Mouse (Mus musculus) testis, postnatal 14 days (tissue): ENCODE data around the gene Srgap1.

Experiments
- DNase-seq: peaks from one replicate; pipeline ENCODE4 v3.0.0; 2021; ENCODE audit warnings: low spot score

The Srgap1 gene

DNA sequence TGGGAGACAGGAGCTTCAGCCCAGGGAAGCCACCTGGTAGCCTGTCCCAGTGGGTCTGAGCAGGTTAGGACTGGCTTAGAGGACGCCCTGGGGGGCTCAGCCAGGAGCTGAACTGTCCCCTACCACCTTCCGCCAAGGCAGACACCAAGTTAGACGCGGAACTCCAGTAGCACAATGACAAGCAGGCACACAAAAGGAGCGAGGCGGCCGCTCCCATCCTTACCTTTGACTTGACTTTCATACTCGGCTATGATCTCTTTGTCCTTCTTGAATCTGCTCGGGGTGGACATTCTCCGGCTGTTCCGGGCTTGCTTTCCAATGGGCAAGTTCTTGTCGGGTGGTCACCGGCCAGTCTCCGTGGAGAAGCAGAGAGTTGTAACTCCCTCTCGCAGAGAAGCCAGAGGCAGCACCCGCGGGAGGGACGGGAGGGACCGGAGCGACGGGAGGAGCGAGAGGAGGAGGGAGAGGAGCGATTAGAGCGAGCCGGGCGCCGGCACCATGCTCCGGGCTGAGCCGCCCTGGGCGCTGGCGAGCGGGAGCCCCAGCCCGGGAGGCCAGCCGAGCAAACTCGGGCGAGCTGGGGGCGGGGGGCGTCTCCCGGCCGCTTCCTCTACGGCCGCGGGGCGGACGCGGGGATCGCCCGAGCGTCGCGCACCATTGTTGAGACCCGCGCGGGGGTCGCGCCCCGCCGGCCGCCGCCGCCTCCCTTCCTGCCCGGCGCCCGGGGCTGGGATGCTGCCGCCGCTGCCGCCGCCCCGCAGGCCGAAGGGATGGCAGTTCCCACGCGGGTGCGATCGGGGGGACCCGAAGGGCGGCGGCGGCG, at the start of gene Srgap1:
TSS of gene Srgap1 (minus strand) at position 412 of the 823 bp plus-strand sequence.
- DNase-seq: peak; percentile 38

GRCm38 (mm10) chr10:122096462-122096979, 49.4 kb upstream of the Srgap1 start:
- DNase-seq: no peak

DNA sequence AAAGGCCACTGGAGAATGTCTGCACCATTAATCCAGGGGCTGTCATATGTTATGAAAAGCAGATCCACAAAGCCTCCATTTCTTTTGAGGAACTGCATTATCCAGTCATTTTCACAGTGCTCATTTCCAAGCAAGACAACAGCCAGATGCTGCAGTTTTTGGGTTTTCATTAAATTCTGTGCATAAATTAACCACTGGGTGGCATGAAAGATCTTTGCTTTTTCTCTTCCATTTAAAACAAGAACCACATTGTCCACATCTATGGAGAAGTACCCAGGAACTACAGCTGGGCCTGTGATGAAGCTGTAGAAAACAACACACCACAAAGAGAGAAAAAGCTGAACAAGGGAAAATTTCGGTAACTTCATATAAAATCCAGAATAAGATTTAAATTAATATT, 43.4 kb upstream of the Srgap1 start:
- no peak for DNase-seq

DNA sequence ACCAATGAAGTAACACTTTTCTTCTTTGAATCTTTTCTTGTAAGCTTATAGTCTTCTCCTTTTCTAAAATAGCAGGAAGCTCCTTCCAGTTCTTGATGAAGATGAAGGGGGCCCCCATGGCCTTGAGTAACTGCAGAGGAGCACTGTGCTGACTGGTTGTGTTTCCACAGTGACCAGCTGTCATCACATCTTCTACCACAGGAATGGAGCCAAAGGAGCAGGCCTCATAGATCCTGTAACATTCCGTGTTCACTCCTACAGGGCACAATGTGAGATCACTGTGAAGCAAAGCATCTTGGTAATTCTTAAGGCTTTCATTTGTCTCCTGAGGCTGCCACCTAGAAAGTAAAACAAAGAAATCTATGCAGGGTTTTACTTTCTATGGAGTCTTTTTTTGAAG, 34.2 kb upstream of the Srgap1 start:
- DNase-seq: no peak

GRCm38 (mm10) chr10:122069153-122069552, 22.0 kb upstream of the Srgap1 start:
- DNase-seq: no peak

- DNase-seq: no peak
Measured at GRCm38 (mm10) chr10:122055826-122056225, 8.7 kb upstream of the Srgap1 start.

DNA sequence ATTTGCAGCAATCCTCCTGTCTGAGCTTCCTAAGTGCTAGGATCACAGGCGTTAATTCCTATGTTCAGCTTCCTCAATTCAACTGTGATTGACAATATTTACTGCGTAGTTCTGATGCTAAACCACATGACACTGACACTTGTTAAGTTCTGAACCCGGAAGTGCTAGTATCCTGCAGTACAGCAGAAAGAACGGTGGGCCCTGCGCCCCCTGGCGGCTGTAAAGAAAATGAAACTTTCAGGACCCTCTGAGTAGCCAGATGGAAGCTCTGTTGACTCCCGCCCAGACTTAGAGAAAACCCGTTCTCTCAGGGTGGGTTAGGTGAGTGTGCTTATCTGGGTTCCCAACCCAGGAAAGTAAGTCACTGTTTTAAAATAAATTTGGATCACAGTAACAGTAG, 7.4 kb upstream of the Srgap1 start:
- DNase-seq: peak; percentile 22

GRCm38 (mm10) chr10:122051831-122052230, 4.7 kb upstream of the Srgap1 start:
- DNase-seq: peak; percentile 75

DNA sequence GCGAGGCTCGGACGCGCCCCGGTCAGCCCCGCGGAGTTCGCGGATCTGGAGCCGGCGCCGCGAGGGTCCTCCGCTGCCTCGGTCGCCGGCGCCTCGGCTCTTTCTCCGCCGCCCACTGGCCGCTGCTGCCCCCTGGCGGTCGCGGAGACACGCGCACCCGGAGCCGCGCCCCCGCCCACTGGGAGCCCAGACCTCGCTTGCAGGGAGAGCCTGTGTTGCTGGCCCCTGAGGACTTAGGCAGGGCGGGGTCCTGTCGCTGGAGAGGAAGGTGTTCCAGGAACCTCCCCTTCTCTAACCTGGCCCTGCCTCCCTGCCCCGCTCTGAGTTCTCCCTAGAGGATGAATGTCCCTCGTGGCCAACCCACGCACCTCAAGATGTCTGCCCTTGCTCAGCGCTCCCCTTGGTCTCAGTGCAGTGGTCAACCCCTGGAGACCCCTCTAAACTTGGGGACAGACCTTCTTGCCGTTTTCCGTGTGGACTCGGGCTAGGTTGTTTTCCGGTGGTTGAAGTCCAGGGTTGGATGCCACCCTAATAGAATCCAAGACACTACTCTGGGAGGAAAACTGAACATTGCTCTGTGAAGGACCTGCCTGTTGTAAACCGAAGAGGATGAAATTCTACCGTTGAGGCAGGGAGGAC, 731 bp upstream of the Srgap1 start:
- peak; percentile 83 for DNase-seq

GRCm38 (mm10) chr10:122046511-122046903, 608 bp downstream of the Srgap1 start:
- DNase-seq: no peak

GRCm38 (mm10) chr10:122045946-122046345, 1.2 kb downstream of the Srgap1 start:
- no peak for DNase-seq

GRCm38 (mm10) chr10:122044926-122045325, 2.2 kb downstream of the Srgap1 start:
- no peak for DNase-seq

DNA sequence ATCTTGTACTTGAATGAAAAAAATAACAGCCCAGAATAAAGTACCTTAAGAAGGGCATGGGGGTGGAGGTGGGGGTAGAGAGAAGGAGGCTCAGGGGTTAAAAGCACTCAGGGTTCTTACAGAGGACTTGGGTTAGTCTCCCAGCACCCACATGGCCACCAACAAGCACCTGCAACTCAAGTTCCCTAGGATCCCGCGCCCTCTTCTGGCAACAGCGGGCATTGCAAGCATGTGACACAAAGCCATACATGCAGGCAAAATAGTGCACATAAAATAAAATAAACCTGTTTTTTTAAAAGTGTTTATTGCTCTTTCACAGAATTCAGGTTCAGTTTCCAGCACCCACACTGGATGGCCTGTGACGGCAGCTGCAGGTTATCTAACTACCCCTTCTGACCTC, 6.7 kb downstream of the Srgap1 start:
- DNase-seq: peak; percentile 46

DNA sequence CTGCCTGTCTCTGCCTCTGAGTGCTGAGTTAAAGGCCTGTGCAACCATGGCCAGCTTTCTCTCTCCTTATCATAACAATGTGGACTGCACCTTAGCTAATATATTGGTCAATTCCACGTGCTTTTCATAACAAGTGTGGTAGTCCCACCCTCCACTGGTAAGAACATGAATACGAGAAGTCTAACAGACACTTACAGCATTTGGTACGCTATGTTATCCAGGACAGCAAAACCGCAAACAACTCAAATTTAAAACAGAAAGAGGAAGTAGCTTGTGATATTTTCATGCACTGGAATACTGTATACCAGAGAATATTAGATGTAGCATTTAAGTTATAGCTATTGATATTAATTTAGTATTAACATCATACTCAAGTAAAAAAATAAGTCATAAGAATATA, 7.5 kb downstream of the Srgap1 start:
- no peak for DNase-seq

- no peak for DNase-seq
Measured at GRCm38 (mm10) chr10:122038554-122038953, 8.6 kb downstream of the Srgap1 start.

- no peak for DNase-seq
Measured at GRCm38 (mm10) chr10:122033271-122033670, 13.8 kb downstream of the Srgap1 start.

DNA sequence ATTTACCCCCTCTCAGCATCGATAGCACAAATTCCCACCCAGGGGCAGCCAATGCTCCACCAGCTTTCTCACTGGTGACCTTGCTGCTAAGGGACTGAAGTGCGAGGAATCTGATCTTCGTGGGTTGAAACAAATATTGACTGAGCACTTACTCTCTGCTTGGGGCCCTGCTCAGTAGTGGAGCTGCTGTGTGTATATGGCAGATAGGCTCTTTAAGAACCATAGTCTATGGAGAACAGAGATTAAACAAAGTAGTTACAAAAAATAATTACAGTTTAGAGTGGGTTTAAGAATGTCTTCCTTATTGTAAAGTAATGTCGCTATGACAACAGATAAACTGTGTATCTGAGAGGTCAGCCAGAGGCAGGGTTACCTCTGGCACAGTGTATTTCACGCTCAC, 16.7 kb downstream of the Srgap1 start:
- no peak for DNase-seq

DNA sequence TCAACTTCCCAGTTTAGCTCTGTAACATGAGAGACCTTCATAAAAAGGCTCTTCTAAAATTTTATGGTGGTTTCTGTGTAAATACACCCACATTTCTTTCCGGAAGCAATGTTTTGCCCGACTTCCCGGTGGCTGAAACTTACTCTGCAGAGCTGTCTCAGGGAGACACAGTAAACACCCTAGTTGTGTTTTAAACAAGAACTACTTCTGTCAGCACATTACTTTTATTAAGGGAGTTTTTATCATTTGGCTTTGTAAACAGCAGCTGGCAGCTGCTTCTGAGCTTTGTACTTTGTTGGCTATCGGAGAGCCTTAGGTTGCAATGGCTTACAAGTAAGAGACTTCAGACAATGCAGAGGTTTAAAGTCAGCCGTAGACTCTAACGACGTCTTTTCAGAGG, 17.4 kb downstream of the Srgap1 start:
- DNase-seq: no peak

- DNase-seq: no peak
Measured at GRCm38 (mm10) chr10:122025198-122025597, 21.9 kb downstream of the Srgap1 start.

DNA sequence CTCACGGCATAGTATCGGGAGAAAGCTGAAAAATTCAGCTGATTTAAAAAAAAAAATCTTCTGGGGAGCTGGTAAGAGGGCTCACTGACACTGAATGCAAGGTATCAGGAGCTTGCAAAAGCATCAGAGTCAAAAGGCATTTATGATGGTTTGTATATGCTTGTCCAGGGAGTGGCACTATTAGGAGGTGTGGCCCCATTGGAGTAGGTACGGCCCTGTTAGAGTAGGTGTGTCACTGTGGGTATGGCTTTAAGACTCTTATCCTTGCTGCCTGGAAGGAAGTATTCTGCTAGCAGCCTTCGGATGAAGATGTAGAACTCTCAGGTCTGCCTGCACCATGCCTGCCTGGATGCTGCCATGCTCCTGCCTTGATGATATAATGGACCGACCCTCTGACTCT, 26.2 kb downstream of the Srgap1 start:
- DNase-seq: no peak

GRCm38 (mm10) chr10:122020255-122020654, 26.9 kb downstream of the Srgap1 start:
- DNase-seq: no peak

GRCm38 (mm10) chr10:122018594-122019048, 28.5 kb downstream of the Srgap1 start:
- no peak for DNase-seq

- no peak for DNase-seq
Measured at GRCm38 (mm10) chr10:122017743-122018142, 29.4 kb downstream of the Srgap1 start.
